Mouse (Mus musculus) frontal cortex, postnatal 10 days (tissue): ENCODE results near the gene Cnnm4.

Source experiments
- DNase-seq, 2 experiments: peaks; one replicate each; pipeline ENCODE4 v3.0.0; 2022; ENCODE audit warnings: low spot score in 2 of 2, mixed read lengths in 1 of 2

Cnnm4 gene

GRCm38 (mm10) chr1:36473211-36473780, 1.9 kb downstream of the Cnnm4 start:
- DNase-seq, result no peak

- no peak for DNase-seq
Measured at GRCm38 (mm10) chr1:36474646-36475045, 3.2 kb downstream of the Cnnm4 start.

GRCm38 (mm10) chr1:36475480-36476110, 4.2 kb downstream of the Cnnm4 start:
- no peak for DNase-seq

GRCm38 (mm10) chr1:36476426-36476825, 5.0 kb downstream of the Cnnm4 start:
- no peak for DNase-seq

GRCm38 (mm10) chr1:36478343-36478795, 6.9 kb downstream of the Cnnm4 start:
- no peak for DNase-seq

- DNase-seq, result no peak
Measured at GRCm38 (mm10) chr1:36479903-36480899, 8.8 kb downstream of the Cnnm4 start.

GRCm38 (mm10) chr1:36483825-36484224, 12.4 kb downstream of the Cnnm4 start:
- DNase-seq, result no peak

- no peak for DNase-seq
Measured at GRCm38 (mm10) chr1:36485080-36485479, 13.7 kb downstream of the Cnnm4 start.

- no peak for DNase-seq
Measured at GRCm38 (mm10) chr1:36487111-36487510, 15.7 kb downstream of the Cnnm4 start.

- DNase-seq, result no peak
Measured at GRCm38 (mm10) chr1:36489661-36490060, 18.2 kb downstream of the Cnnm4 start.

GRCm38 (mm10) chr1:36492416-36493139, 21.2 kb downstream of the Cnnm4 start:
- DNase-seq, result no peak

- no peak for DNase-seq
Measured at GRCm38 (mm10) chr1:36493299-36493698, 21.9 kb downstream of the Cnnm4 start.

GRCm38 (mm10) chr1:36496719-36497118, 25.3 kb downstream of the Cnnm4 start:
- DNase-seq, result no peak

- no peak for DNase-seq
Measured at GRCm38 (mm10) chr1:36497312-36497711, 25.9 kb downstream of the Cnnm4 start.

- peak in 1 of 2 experiments; percentile 65 for DNase-seq
Measured at GRCm38 (mm10) chr1:36501261-36501660, 29.8 kb downstream of the Cnnm4 start.

- no peak for DNase-seq
Measured at GRCm38 (mm10) chr1:36508238-36508637, 36.8 kb downstream of the Cnnm4 start.

- peak; percentile 96 to 99 for DNase-seq
Measured at GRCm38 (mm10) chr1:36511289-36512021, 40.0 kb downstream of the Cnnm4 start, which contains the start of gene Cnnm3. Gene Cnnm3, plus strand, starts transcription at chr1:36511867.

GRCm38 (mm10) chr1:36512089-36512965, 40.9 kb downstream of the Cnnm4 start:
- DNase-seq, result peak in 1 of 2 experiments; percentile 51

- no peak for DNase-seq
Measured at GRCm38 (mm10) chr1:36512966-36513280, 41.5 kb downstream of the Cnnm4 start.

GRCm38 (mm10) chr1:36513310-36513709, 41.9 kb downstream of the Cnnm4 start:
- no peak for DNase-seq
